Mouse (Mus musculus): ENCODE data around the gene Adarb2. TPM values are rescaled to one million over a fixed set of nuclear protein-coding genes. Genes with fewer than 3 reads are reported as not detected.

Gene Adarb2
- total and polyA plus RNA-seq, 3 experiments = not detected

- Histone ChIP-seq H3K27ac (ENCODE audit: insufficient read depth, low read depth) (no peak overlapping the region), H3K36me3 (replicated peaks in 1 of 2; ENCODE audit: control insufficient read depth in 1 of 2, insufficient read depth in 1 of 2, low read length in 1 of 2) (no peaks in the 10 kb centered on the region), H3K4me2 (ENCODE audit: insufficient read depth, low read depth, poor library complexity, severe bottlenecking) (no peak overlapping the region), H3K27me3 (replicated peaks) (no peaks in the 10 kb centered on the region), H3K9me3 (replicated peaks; ENCODE audit: low read length) (no peaks in the 10 kb centered on the region), H3K79me2 (replicated peaks; ENCODE audit: control insufficient read depth, extremely low read depth, insufficient read depth, poor library complexity, severe bottlenecking) (no peaks in the 10 kb centered on the region), H3K9ac (ENCODE audit: insufficient read depth, low read depth) (no peak overlapping the region), H3K4me3 (replicated peaks in 1 of 3; ENCODE audit: low read depth in 2 of 3, low read length in 2 of 3, poor library complexity in 1 of 3) (no peak overlapping the region), H3K4me1 (ENCODE audit: control insufficient read depth in 1 of 2, insufficient read depth in 2 of 2) (no peaks in the 10 kb centered on the region)
- TF ChIP-seq USF2 (conservative IDR thresholded peaks at IDR 0.05; ENCODE audit: low read depth, low read length) (no peak), RAD21 (IDR thresholded peaks at IDR 0.05; ENCODE audit: low read depth, low read length) (no peak), CHD1 (IDR thresholded peaks at IDR 0.05; ENCODE audit: low read depth, low read length) (no peak), CHD2 (IDR thresholded peaks at IDR 0.05; ENCODE audit: low read length) (no peak), RCOR1 (conservative IDR thresholded peaks at IDR 0.05; ENCODE audit: low read depth, low read length) (no peak), MAX (IDR thresholded peaks at IDR 0.05; ENCODE audit: low read length) (no peak), SIN3A (IDR thresholded peaks at IDR 0.05; ENCODE audit: low read length) (no peak), IRF4 (IDR thresholded peaks at IDR 0.05; ENCODE audit: low read depth, low read length) (no peak), POLR2A (IDR thresholded peaks at IDR 0.05; ENCODE audit: low read depth, low read length) (no peak), TCF12 (IDR thresholded peaks at IDR 0.05; ENCODE audit: low read depth, low read length) (no peak), MYC (IDR thresholded peaks at IDR 0.05; ENCODE audit: low read depth, low read length) (no peak), ETS1 (conservative IDR thresholded peaks at IDR 0.05; ENCODE audit: low read depth, low read length) (no peak), ZC3H11A (IDR thresholded peaks at IDR 0.05; ENCODE audit: low read depth, low read length) (no peak), MXI1 (IDR thresholded peaks at IDR 0.05; ENCODE audit: low read depth, low read length) (no peak)
- in situ Hi-C loops (cut with MboI; ENCODE audit: low pct_ligation_motif_present, low pct_unique_long_range_greater_than_20kb, low sequenced_read_pairs) (no loop called here), dilution Hi-C loops (cut with MboI; ENCODE audit: extremely low pct_ligation_motif_present, extremely low pct_unique_long_range_greater_than_20kb, low sequenced_read_pairs) (no loop called here)
- no peak for DNase-seq (ENCODE audit: extremely low read depth)
These were observed 131.9 kb downstream of the Adarb2 start for GRCm38 (mm10) chr13:8334580-8334979.

- Histone ChIP-seq H3K27me3 (replicated peaks) (no peaks in the 10 kb centered on the region), H3K27ac (ENCODE audit: insufficient read depth, low read depth) (no peak overlapping the region), H3K4me3 (replicated peaks in 1 of 3; ENCODE audit: low read depth in 2 of 3, low read length in 2 of 3, poor library complexity in 1 of 3) (no peak overlapping the region), H3K9me3 (replicated peaks; ENCODE audit: low read length) (no peaks in the 10 kb centered on the region), H3K79me2 (replicated peaks; ENCODE audit: control insufficient read depth, extremely low read depth, insufficient read depth, poor library complexity, severe bottlenecking) (no peaks in the 10 kb centered on the region), H3K4me1 (ENCODE audit: control insufficient read depth in 1 of 2, insufficient read depth in 2 of 2) (no peaks in the 10 kb centered on the region), H3K9ac (ENCODE audit: insufficient read depth, low read depth) (no peak overlapping the region), H3K36me3 (replicated peaks in 1 of 2; ENCODE audit: control insufficient read depth in 1 of 2, insufficient read depth in 1 of 2, low read length in 1 of 2) (no peaks in the 10 kb centered on the region), H3K4me2 (ENCODE audit: insufficient read depth, low read depth, poor library complexity, severe bottlenecking) (no peak overlapping the region)
- in situ Hi-C loops (cut with MboI; ENCODE audit: low pct_ligation_motif_present, low pct_unique_long_range_greater_than_20kb, low sequenced_read_pairs) = no loop called here
- no peak for DNase-seq (ENCODE audit: extremely low read depth)
- dilution Hi-C loops (cut with MboI; ENCODE audit: extremely low pct_ligation_motif_present, extremely low pct_unique_long_range_greater_than_20kb, low sequenced_read_pairs) = no loop called here
- TF ChIP-seq ZKSCAN1 (IDR thresholded peaks at IDR 0.05; ENCODE audit: borderline replicate concordance, low read depth, low read length) (no peak), SIN3A (IDR thresholded peaks at IDR 0.05; ENCODE audit: low read length) (no peak), KAT2A (IDR thresholded peaks at IDR 0.05; ENCODE audit: insufficient replicate concordance, low read length) (no peak), E2F4 (IDR thresholded peaks at IDR 0.05; ENCODE audit: insufficient replicate concordance, low read depth, low read length) (no peak), JUN (IDR thresholded peaks at IDR 0.05; ENCODE audit: insufficient read depth, low read depth, low read length) (no peak), CTCF (conservative IDR thresholded peaks at IDR 0.05 in 1 of 2, IDR thresholded peaks at IDR 0.05 in 1 of 2; ENCODE audit: low read depth in 2 of 2, low read length in 2 of 2) (no peak), USF1 (IDR thresholded peaks at IDR 0.05; ENCODE audit: low read depth, low read length) (no peak), GABPA (IDR thresholded peaks at IDR 0.05; ENCODE audit: insufficient replicate concordance, low read depth, low read length) (no peak), ZNF384 (IDR thresholded peaks at IDR 0.05; ENCODE audit: low read depth, low read length) (no peak), TCF12 (IDR thresholded peaks at IDR 0.05; ENCODE audit: low read depth, low read length) (no peak), POLR2AphosphoS2 (IDR thresholded peaks at IDR 0.05; ENCODE audit: low read depth, low read length) (no peak), MAX (IDR thresholded peaks at IDR 0.05; ENCODE audit: low read length) (no peak), HCFC1 (IDR thresholded peaks at IDR 0.05; ENCODE audit: low read depth, low read length) (no peak), MAFK (IDR thresholded peaks at IDR 0.05; ENCODE audit: insufficient replicate concordance, low read length) (no peak), SMC3 (IDR thresholded peaks at IDR 0.05; ENCODE audit: low read depth, low read length) (no peak), ZC3H11A (IDR thresholded peaks at IDR 0.05; ENCODE audit: low read depth, low read length) (no peak)
These were observed 138.6 kb downstream of the Adarb2 start for GRCm38 (mm10) chr13:8341086-8341807.
